Mouse (Mus musculus): ENCODE data around the gene Capn15.

Gene Capn15

DNA sequence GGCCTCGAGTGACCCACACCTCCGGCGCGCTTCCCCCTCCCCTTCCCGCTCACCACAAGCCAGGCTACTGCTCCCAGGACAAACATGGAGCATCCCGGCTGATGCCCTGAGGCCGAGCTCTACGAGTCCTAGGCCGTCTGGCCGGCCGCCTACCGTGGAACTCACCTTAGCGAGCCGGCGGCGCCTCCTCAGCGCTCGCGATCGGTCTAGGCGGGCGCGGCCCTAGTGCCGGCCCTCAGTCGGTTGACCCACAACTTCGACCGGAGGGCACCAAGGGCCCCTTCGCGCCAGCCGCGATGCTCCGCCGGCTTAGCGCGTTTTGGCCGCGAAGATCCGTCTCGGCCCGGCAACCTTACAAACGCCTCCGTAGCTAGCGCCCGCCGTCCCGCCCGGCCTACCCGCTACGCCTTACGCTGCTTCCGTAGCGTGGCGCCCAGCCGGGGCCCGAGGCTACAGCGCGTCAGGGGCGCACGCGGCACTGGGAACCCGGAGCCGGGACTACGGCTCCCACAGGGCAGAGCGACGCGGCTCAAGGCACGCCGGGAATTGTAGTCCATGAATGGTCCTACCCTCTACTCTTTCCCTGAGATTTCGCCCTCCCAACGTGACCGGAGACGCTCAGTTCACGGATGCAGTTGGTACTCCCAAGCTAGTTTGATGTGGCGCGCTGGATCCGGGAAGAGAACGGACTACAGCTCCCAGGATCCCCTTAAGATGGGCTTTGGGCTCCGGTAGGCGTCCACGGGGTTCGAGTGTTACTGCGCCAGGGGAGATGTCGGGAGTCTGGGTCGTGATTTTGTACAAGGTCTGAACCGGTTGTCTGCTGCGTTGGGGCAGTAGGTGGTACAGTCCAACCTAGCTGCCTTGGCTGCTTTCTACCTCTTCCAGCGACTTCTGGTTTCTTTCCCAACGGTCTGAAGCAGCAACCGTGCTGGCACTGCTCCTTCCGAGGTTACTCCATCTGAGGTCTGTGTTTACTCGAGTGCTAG, at the start of gene Capn15:
TSS of gene Capn15 (minus strand) at position 491 of the 989 bp plus-strand sequence.
- DNase-seq (ENCODE audit: low spot score in 2 of 2), result peak; percentile 92 to 93

DNA sequence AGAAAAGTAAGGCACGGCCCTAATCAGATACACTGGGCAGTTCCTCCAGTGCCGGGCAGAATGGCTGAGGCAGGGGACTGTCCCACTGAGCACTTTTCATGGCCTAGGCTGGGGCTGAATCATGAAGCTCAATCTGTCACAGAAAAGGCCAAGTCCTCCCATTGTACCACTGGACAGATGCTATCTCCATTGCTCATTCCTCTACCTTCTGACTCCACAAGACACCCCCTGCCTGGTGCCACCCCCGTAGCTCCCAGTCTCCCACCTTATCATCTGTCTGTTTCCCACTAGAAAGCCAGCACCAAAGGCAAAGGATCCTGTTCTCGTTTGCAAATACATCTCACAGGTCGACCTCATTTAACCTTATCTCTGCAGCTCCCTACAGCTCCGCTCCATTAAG, 46.4 kb upstream of the Capn15 start:
- DNase-seq (ENCODE audit: low spot score in 2 of 2), result no peak

DNA sequence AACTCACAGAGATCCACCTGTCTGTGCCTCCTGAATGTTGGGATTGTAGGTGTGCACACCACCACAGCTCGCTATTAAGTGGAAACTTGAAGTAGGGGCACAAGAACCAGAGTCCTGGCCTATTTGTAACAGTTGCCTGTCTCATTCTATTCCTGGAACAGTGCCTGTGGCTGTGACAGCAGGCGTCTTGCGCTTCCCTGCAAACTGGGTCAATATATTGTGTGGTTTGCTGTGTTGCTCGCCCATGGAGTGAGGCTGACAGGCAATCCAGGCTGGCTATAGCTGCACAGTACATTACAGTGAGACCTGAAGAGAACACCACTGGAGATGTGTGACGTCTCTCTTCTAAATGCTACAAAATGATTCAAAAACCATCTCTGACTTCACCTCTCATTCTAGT, 46.0 kb upstream of the Capn15 start:
- no peak for DNase-seq (ENCODE audit: low spot score in 2 of 2)

DNA sequence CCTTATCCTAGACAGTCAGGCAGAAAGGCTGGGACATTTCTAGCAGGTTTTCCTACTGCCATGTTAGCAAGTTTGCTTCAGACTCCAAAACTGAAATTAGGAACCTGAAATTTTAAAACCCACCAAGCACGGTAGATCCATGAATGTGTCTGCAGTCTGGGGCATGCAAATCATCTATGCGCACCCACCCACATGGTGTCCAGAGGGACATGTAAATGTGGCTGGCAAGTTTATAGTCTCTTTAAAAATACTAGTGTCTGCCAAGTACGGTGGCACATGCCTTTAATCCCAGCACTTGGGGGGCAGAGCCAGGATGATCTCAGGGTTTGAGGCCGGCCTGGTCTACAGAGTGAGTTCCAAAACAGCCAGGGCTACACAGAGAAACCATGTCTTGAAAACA, 42.7 kb upstream of the Capn15 start:
- DNase-seq (ENCODE audit: low spot score in 2 of 2), result no peak

DNA sequence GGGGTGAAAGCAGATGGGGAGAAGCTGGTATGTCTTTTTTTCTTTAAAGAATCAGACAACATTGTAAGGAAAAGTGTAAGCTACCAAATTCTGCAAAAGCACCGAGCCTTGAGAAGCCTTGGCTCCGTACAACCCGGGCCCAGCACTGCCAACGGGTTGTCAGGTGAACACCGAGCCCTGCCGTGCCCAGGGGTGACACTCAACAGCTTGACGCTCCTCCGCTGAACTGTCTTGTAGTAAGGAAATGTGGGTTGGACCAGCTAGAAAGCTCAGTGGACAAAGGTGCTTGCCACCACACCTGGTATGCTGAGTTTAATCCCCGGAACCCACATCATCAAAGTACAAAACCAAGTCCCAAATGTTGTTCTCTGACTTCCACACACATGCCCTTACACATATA, 39.1 kb upstream of the Capn15 start:
- no peak for DNase-seq (ENCODE audit: low spot score in 2 of 2)

DNA sequence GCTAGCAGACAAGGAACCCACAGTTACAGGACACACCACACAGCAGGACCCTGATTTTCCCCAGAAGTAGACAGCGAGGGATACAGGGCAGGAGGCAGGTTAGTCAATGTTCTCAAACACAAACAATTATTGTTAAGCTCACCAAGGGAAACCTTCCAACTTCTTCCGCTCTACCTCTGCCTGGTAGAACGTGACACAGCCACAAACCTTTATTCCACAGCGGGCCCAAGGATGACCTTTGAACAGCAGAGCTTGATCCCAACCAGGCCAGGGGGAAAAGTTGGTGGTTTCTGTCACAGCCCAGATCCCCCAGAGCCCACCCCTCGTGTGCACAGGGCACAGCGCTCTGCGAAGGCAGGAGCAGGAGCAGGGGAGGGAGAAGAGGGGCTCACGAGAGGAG, 38.4 kb upstream of the Capn15 start:
- no peak for DNase-seq (ENCODE audit: low spot score in 2 of 2)

DNA sequence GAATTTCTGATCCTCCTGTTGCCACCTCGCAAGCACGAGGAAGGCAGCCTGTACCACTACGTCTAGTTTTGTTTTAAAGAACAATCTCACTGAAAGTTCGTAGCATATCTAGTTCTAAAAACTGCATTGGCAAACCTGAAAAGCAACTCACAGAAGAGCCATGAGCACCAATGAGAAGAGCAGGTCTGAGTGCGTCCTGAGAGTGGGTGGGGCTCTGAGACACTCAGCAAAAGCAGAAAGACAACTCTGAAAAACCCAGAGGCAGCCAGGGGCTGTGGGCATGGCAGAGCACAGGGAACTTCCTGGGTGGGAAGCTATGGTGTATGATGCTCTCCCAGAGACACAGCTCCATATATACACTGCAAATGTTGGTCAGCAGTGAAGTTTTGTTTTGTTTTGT, 37.6 kb upstream of the Capn15 start:
- DNase-seq (ENCODE audit: low spot score in 2 of 2), result no peak

DNA sequence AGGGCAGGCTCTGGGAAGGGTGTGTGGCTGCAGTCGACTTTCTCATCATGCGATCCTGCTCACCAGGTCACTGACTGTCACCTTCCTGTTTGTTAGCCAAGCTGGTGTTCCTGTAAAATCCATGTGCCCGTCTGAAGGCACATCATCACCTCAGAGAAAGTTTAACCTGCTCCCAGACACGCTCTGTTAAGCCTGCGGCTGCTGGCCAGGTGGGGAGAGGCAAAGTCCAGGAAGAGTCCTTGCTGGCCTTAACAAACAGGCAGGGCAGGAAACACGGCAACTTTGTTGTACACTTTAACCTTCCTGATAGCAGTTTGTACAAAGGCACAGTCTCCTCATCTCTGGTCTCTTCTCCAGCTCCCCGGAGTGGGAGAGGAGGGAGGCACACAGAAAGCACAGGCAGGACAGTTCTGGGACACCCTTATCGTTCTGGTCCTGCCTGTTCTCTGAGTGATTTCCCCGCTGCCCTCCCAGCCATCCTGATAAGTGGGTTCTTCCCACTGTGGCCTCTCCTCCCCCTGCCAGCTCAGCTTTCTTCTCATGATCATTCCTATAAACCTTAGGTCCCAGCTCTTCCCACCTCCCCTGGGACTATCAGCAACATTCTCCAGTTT, 36.2 kb upstream of the Capn15 start:
- DNase-seq (ENCODE audit: low spot score in 2 of 2), result no peak

DNA sequence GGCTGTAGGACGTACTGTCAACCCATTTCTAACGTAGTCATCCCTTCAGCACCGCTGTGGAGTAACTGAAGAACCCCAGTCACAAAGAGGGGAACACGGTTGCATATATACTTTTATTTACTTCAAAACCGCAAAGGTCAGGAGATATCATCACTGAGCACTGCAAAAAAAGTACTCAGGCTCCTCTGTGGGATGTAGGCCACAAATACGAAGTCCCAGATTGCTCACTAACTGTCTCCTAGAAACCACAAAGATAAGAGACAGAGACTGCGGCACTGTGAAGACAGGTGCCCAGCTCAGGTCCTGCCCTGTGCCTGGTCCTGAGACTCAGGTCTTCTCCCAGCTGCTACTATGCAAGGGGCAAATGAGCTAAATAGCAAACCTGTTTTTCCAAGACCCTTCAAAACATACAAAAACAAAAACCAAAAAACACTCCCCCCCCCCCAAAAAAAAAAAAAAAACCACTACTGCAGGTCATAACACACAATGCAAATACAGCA, 35.3 kb upstream of the Capn15 start:
- no peak for DNase-seq (ENCODE audit: low spot score in 2 of 2)

DNA sequence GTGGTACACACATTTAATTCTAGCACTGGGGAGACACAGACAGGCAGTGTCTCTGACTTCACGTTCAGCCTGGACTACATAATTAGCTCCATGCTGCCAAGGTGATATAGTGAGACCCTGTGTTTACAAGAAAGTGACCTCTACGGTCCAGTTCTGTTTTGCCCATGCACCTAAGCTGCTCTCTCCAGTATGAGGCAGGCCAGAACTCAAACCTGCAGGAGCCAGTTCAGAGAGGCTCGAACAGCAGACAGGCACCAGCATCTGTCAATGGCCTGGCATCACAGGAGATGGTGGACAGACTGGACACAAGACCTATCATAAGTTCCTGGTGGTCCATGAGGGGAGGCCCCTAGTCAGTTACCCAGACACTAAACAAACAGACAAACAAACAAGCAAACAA, 32.8 kb upstream of the Capn15 start:
- DNase-seq (ENCODE audit: low spot score in 2 of 2), result no peak

DNA sequence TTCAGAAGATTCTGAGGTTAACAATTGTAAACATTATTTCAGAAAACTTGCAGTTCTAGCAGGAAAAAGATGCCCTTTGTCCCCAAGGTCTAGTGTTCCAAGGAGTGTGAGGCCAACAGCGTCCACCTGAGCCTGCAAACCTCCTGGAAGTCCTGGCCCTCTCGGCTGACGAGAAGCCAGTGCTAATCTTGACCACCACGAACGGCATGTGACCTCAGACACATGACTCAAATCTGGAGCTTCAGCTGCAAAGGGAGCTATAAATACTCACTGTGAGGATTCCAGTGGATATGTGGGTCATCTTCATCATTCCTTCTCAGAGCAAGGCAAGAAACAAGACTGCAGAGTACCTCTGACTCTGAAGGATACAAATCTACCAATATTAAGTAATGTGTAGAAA, 32.4 kb upstream of the Capn15 start:
- no peak for DNase-seq (ENCODE audit: low spot score in 2 of 2)

DNA sequence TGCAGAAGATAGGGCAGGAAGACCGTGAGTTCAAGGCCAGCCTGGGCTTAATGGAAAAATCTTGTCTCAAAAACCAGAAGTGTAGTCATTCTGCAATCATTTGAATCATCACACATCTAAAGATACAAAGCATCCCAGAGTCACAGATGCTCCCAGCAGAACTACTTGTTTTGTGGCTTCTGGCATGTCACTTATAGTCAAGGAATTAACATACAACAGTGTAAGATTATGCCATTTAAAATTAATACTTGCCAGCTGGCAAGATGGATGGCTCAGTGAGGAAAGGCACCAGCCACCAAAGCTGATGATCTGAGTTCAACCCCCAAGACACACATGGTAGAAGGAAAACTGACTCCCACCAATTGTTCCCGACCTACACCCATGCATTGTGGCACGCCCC, 31.4 kb upstream of the Capn15 start:
- no peak for DNase-seq (ENCODE audit: low spot score in 2 of 2)

DNA sequence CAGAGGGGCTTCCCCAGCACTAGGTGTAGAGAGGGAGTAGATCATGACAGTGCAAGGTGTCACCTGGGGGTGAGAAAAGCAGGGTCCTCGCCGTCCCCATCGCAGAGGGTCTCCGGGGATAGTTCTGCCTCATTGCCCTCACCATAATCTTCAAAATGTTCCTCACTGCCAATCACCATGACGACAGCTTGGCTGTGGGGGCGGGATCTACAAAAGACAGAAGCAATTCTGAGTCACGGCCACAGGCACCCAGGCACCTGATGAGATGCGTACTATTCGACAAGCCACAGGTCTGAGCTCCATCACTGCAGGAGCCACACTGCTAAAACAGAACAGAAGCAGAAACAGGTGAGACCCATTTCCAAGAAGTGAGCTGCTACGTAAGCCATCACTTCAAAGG, 28.1 kb upstream of the Capn15 start:
- DNase-seq (ENCODE audit: low spot score in 2 of 2), result peak in 1 of 2 experiments; percentile 46

DNA sequence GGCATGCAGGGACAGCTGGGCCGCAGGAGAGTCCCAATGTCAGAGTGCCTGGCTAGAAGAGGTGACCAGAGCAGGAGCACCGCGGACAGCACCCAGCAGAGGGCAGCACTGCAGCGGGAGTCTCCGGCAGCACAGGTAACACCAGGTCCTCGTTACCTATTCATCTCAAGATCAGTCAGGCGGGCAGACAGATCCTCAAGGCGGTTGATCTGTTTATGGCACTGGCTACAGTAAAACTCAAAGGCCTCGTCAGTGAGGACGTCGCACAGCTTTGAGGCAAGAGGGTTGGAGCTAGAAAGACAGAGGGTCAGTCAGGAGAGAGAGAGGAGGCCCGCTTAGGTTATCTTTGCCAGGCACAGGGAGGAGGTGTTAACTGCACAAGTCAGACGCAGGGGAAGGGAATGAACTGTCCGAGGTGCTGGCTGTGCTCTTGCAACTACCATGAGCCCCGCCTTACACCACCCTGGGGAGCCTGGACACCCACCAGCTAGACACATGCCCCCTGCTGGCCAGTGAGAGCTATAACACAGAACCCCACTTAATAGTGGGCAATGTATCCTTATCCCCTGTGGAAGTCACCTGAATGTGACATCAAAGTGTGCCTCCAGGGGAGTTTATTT, 26.4 kb upstream of the Capn15 start:
- DNase-seq (ENCODE audit: low spot score in 2 of 2), result peak in 1 of 2 experiments; percentile 50

DNA sequence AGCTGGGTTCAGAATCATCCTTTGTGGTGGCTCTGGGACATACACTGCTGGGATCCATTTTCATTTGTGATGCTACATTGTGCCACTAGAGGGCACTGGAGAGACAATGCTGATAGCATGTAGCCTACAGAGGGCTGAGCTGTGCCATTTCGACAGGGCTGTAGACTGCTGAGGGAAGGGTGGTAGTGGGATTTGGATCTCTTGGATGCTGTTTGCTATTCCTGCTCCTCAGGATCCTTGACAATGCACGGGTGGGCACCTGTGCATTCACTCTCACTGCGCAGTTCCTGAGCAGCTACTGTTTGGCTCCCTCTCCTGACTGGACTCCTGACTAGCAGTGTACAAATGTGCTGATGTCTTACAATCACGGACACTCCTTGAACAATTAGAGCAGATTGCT, 23.9 kb upstream of the Capn15 start:
- DNase-seq (ENCODE audit: low spot score in 2 of 2), result peak; percentile 57 to 74

DNA sequence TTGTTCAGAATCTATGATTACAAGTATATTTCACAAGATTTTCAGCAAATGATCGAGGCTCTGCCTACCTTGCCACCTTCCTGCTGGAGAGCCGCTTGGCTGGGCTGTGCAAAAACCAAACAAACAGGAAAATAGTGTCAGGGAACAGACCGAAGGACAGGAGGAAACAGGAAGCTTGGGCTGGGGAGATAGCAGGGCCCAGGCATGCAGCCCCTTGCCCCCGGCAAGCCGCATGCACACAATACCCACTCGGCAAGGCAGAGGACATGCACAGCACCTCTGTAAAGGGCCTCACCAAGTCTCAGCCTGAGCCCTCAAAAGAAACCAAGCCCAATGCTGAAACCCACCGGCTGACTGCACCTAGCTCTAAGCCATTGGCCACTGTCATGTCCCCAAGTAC, 23.2 kb upstream of the Capn15 start:
- no peak for DNase-seq (ENCODE audit: low spot score in 2 of 2)

DNA sequence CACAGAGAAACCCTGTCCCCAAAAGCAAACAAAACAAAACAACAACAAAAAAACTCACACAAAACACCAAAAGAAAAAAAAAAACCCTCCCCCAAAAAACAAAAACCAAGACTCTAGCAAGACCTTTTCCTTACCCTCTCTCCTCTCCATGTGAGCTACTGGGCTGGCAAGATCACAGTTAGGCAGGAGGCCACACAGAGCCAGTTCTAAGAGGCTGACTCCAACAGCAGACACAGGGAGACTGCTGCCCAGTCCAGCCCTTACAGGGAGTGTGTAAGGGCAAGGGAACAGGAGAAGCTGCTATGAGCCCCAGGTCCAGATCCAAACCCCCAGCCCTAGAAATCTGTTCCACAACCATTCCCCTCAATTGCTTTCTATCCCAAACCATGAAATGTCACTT, 22.7 kb upstream of the Capn15 start:
- DNase-seq (ENCODE audit: low spot score in 2 of 2), result no peak

DNA sequence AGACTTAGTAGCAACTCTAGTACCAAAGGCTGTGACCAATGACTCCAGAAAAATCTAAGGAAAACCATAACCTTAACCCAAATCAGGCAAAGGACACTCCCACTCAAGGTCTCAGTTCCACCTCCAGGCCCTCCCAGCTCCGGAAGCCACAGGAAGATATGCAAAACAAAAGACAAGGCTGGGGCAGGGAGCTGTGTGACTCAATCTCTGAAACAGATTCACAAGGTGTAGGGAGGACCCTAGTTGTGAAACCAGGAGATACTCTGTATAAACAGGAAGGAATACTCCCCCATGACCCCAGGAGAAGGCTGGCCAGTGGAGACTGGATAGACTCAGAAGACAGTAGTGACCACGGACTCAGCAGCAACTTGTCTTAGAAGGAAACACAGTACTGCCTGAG, 22.1 kb upstream of the Capn15 start:
- no peak for DNase-seq (ENCODE audit: low spot score in 2 of 2)

DNA sequence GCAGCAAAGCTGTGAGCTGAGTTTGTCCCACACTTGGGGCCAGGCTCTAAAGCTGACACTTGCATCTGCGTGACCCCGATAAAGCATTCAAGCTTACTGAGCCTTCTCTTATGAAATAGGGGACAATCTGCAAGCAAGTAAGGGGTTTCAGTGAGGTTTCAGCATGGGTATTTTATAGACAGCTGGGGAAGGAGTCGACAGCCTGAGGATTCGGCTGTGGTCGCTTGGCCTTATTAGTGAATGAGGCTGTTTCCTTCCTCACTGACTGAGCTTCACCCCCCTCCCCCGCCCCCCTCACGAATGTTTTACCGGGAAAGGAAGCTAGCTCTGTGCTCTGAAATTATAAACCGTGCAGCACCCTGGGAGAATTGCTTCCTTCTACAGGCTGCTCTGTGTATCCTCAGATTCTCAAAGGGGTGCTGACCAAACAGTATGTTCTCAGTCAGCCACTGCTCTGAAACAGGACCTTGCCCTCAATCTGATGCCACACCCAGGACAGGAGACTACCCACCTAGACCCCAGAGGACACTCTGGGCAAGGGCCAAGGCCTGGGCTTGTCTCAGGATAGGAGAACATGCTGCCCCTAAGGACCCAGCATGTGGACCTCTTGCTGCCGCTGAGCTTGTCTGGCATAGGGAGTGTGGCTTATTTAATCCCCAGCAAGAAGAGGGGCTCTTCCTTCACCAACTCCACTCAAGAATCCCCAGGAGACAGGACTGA, 20.3 kb upstream of the Capn15 start:
- DNase-seq (ENCODE audit: low spot score in 2 of 2), result no peak

DNA sequence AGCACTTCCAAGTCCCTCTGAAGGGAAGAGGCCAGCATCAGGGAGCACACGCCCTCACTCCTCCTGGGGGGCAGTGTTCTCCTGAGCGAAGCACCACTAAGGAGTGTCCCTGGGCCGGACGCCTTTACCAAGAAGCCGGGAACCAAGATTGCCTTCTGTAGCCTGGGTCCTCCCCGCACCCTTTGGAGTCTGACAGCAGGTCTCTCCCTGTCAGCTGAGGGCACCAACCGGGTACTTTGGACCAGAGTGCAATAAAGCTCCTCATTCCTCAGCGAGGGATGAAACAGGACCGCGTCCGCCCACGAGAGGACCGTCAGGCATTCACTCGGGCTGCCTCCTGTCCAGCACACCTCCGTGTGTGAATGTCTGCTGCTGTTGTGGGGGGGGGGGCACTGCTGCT, 19.1 kb upstream of the Capn15 start:
- no peak for DNase-seq (ENCODE audit: low spot score in 2 of 2)

DNA sequence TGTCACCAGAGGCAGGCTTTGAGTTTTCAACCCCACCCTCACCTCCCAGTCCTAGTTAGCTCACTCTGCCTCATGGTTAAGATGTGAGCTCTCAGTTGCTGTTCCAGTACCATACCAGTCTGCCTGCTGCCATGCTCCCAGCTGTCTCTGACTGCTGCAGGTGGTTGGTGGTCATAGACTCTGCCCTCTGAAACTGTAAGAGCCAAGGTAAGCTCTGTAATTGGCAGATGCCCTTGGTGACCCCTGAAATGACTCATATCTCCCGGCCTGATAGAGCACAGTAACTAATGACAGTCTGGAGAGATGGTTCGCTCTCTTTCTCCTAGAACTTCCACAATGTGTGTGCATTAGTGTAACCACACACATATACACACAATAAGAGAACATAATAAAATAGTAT, 18.3 kb upstream of the Capn15 start:
- no peak for DNase-seq (ENCODE audit: low spot score in 2 of 2)

DNA sequence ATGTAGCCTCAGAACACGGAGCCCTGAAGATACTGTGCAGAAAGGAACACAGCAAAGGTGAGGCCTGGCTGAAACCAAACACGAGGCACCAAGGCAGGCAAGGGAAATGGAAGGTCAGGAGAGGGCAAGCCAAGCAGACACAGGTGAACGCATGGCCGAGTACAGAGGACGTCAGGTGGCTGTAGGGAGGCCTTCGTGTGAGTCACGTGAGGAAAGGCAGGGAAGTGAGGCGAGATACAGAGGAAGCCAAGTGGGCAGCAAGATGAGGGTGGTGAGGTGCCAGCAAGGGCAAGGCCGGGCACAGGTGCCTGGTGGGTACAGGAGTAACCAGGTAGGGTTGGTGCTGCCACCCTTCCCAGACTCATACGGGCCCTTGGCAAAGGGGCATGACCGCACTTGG, 12.8 kb upstream of the Capn15 start:
- no peak for DNase-seq (ENCODE audit: low spot score in 2 of 2)
